Mouse (Mus musculus) stomach, adult 2 months (tissue): ENCODE data around the gene Gm16181. TPM values are rescaled to one million over a fixed set of nuclear protein-coding genes. Genes with fewer than 3 reads are reported as not detected.

Source experiments
- polyA plus RNA-seq: library from polyadenylated mRNA; depleted of rRNA; stranded (reverse); fragments of >200 nt; gene quantifications from 2 replicates; pipeline ENCODE4 v1.2.3, GENCODE M21; 2012; rRNA removed

Gm16181 gene
- 0.42 TPM in 1 of 2 replicates, not detected in the other for polyA plus RNA-seq

DNA sequence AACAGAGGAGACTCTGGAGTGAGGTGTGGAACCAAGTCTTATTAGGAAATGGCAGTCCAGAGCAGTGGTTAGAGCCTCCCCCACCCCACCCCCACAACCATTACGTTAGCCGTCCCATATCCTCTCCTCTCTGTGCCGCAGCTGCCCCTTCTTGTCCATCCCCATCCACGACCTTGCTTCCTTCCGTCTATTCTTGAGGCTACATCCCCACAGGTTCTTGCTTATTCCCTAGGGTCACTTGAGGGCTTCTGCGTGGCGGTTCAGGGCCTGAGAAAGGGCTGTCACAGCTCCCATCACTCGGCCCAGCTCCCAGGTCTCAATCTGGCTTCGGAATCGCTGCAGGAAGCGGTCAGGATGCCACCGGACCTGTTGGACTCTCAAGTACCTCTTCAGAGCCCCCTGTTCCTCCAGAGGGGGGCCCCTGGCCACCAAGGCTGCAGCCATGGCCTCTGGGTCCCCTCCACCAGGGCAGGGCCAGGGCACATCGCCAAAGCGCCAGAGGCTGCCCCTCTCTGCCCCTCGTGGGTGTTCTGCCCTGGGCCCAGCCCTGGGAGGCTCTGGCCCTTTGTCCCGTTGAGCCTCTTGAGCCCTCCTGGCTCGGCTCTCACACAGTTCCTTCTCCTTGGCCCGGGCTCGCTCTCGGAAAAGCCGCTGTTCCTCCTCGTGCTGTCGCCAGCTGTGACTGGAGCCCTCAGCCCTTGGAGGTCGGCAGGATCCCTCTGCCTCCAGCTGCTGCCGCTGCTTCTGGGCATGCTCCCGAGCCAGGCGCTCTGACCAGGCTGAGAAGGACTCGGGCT, at the start of gene Gm16181:
Gene Gm16181, plus strand, starts transcription at position 679 of the 797 bp plus-strand sequence.

DNA sequence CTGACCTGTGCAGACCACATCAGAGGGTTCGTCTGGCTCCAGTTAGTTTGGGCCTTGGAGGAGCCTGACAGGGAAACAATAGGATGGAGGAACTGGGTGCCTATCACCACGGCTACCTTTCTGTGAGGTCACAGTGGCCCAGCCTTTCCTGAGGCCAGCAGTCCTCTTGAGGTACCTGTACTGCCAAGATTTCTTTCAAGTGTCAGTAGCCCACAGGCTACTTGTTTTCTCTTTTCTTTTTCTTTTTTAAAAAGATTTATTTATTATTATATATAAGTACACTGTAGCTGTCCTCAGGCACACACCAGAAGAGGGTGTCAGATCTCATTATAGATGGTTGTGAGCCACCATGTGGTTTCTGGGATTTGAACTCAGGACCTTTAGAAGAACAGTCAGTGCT, 44.7 kb upstream of the Gm16181 start, which contains the start of gene Aif1:
Gene Aif1, minus strand, starts transcription at position 101 of the 400 bp plus-strand sequence.

DNA sequence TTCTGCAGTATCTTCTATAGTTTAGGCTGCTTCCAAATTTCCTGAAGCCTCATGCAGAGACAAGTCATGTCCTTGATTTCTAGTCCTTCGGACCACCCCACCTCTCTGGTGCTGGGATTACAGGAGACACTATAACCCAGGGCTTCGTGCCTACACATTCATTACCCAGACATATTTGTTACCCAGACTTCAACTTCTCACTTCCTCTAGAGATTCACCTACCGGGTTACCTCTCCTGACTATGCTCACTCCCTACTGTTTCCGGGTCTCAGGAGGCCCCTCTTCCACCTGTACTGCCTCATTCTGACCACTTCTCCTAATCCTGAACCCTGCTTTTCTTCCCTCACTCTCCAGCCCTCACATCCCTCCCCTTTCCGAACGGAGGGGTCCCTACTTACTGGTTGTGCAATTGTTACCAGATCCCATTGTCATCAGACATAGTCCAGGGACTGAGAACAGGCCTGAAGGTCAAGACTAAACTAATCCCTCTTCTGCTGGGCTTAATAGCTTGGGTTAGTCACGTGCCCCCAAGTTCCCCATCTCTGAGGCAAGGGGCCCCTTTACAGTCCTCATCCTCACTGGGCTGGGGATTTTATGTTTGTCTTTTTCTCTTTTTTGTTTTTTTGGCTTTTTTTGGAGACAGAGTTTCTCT, 32.5 kb upstream of the Gm16181 start, which contains the start of gene Lst1:
Gene Lst1, minus strand, starts transcription at position 481 of the 652 bp plus-strand sequence.

DNA sequence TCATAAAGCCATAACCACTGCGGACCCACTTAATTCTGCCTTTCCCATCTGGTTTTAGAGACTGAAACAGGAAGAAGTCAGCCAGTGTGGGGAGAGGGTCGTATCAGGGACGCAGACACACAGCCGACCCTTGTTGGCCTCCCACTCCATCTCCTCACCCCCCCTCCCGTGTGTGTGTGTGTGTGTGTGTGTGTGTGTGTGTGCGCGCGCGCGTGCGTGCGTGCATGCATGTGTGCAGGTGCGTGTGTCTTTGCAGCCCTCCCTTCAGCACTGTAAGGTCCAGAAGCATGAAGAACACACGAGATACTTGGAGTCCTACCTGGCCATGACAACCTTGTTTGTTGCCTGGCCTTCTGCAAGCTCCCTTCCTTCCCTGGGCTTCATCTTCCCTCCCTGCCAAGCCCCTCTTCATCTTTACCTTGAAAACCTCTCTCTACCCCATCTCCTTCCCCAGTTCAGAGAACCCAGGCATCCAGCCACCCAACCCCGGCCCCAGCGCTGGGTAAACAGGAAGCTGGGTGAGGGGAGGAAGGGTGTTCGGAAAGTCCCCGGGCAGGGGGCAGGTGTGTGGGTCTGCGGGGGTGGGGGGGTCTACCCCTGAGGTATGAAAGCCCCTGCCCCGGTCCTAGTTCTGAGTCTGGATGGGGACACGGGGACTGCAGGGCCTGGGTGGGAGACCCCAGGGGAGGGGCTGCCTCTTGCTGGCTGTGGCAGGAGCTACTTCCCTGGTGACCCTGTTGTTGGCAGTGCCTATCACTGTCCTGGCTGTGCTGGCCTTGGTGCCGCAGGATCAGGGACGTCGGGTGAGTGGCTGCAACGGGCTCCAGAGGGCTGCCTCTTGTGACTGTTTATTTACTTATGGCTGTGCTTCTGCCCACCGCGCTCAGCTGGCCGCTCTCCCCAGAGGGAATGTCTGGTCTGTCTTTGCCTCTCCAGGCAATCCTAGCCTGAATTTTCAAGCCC, 26.5 kb upstream of the Gm16181 start, which contains the start of gene Ltb:
Gene Ltb, plus strand, starts transcription at position 559 of the 963 bp plus-strand sequence.

DNA sequence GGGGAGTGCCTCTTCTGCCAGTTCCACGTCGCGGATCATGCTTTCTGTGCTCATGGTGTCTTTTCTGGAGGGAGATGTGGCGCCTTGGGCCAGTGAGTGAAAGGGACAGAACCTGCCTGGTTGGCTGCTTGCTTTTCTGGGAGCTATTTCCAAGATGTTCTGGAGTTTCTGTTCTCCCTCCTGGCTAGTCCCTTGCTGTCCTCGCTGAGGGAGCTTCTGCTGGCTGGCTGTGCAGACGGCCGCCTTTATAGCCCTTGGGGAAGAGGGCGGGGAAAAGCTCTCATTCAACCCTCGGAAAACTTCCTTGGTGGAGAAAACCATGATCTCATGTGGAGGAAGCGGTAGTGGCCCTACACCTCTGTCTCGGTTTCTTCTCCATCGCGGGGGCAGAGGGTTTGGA, 18.8 kb upstream of the Gm16181 start, which contains the start of gene Tnf:
Gene Tnf, minus strand, starts transcription at position 221 of the 400 bp plus-strand sequence.

DNA sequence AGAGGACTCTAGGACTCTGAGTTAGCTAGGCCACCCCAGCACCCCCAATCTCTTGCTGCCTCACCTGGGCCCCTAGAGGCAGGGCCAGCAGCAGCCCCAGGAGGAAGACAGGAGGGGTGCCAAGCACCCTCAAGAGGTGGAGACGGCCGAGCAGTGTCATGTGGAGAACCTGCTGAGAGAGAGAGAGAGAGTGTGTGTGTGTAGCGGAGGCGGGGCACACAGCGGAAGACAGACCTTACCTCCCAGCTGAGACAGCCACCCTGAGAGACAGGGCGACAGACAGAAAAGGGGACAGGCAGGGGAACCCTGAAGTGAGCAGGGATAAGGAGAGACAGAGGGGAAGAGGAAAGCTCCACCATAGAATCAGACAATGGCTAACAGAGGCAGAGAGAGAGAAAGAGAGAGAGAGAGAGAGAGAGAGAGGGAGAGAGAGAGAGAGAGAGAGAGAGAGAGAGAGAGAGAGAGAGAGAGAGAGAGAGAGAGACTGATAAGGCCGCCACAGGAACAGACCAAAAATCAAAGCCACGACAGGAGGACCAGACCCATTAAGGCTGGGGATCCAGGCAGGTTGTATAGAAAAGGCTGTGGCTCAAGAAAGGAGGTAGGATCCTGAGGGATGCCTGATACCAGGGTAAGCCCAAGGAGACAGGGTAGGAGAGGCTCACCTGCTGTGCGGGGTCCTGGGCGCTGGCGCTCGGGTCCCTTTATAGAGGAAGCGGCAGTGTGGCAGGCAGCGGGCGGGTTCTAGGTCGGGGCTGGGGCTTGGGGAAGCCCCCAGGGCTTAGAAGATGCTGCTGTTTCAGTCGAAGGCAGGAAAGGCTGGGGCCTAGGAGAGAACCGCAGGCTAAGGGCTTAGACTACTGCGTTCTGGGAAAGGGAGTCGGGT, 15.9 kb upstream of the Gm16181 start, which contains the start of gene Lta:
Gene Lta, minus strand, starts transcription at position 858 of the 886 bp plus-strand sequence.

DNA sequence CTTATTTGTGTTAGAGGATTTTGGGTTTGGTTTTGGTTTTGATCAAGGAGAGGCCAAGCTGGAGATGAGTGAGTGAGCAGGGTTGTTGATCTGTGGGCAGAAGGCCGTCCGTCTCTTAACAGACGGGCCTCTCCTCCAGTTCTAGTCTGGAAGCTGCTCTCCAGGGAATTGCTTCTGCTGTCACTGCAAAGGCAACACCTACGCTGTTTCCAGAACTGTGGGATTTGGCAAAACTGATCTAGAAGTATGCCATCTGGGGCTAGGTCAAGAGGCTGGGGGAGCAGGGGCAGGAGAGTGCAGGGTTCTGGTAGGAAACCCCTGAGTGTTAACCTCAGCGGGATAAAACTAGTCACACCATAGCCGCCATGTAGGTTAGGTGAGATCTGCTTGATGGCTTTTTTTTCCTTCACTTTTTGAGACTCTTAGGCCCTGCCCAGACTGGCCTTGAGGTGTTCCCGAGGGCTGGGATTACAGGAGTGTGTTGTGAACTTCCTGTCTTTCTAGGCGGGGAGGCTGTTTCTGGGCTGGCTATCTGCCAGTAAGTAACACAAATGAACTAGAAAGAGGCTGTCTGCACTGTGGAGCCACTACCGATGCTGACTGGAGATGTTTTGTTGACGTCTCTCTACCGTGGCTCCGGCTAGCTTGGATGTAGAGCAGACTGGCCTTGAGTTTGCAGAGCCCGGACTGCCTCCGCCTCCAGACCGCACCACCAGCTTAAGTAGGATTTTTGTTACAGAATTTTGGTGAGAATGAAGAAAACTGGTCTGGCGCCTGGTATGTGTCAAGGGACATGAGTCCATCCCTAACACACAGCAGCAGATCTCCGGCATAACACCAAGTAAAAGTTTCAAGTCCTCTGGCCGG, 12.7 kb downstream of the Gm16181 start, which contains the start of gene Atp6v1g2:
Gene Atp6v1g2, plus strand, starts transcription at position 547 of the 867 bp plus-strand sequence.

DNA sequence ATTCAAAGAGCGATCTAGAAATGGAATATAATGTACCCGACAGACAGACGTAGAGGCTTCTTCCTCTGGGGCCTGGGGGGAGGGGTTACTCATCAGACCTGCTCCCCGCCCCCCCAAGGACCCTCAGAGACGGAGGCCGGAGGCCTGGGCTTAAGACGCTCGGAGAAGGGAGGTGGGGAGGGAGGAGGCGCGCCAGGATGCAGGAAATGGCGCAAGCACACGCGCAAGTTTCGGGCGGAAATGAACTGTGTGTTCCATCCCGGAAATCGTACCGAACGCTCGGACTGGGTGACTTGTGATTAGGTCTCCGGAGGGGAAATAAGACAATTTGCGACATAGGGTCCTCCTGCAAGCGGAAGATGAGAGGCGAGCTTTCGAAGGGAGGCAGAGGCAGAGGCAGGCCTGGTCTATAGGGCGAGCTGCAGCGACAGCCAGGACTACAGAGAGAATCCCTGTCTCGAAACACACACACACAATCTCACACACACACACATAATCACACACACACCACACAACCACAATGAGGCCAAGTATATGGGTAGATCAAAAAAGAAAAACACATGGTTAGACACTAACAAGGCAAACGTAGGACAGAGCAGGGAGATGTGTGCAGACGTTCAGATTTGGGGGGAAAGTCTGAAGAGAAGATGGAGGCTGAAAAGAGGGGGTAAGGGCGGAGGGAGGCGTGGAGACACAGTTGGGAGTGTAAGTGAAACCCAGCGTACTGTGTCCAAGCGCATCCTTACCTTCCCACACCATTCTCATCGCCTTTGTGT, 15.2 kb downstream of the Gm16181 start, which contains the start of gene Nfkbil1:
Gene Nfkbil1, minus strand, starts transcription at position 179 of the 776 bp plus-strand sequence.

DNA sequence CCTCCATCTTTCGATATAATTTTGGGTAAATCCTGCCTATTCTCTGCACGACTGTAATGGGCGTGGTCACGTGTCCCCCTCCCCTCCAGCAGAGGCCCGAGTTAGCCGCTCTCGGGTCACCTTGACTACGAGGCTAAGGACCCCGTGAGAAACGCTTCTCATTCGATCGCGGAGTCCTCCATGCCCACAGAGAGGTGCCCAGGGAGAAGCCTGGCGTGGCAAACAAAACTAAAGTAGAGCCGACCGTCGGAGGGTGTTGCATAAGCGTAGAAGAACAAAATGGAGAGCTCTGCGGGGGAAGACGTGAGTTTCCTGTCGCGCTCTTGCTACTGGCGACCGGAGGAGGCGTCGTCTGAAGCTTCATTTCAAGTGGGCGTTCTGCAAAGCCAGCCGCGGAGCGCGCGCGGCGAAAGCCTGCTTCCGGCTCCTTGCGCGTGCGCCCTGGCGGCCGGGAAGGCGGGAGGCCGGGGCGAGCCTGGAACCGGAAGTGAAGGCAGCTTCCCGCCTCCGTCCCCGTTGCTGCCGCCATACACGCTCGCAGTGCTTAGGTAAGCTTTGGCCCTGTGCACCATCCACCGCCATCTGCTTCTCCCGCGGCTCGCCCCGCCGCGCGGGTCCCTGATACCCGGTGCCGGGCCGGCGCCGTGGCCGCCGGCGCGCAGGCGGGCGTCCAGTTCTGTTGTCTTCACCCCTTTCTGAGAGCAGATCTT, 20.8 kb downstream of the Gm16181 start, which contains the start of gene Ddx39b:
Gene Ddx39b, plus strand, starts transcription at position 442 of the 710 bp plus-strand sequence.

DNA sequence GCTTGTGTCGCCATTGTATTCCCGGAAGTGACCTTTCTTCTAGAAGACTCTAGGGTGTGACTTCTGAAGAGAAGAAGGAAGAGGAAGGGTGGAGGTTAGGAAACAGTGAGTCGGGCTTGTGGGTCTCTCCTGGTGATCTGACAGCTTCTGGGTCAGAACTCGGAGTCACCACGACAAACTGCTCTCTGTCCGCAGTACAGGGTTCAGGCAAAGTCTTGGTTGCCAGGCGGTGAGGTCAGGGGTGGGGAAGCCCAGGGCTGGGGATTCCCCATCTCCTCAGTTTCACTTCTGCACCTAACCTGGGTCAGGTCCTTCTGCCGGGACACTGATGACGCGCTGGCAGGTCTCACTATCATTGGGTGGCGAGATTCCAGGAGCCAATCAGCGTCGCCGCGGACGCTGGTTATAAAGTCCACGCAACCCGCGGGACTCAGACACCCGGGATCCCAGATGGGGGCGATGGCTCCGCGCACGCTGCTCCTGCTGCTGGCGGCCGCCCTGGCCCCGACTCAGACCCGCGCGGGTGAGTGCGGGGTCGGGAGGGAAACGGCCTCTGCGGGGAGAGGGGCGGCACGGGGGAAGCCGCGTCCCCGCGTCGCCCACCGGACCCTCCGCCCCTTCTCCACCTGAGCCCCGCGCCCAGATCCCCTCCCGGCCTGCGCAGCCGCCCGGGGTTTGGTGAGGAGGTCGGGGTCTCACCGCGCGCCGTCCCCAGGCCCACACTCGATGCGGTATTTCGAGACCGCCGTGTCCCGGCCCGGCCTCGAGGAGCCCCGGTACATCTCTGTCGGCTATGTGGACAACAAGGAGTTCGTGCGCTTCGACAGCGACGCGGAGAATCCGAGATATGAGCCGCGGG, 42.3 kb downstream of the Gm16181 start, which contains the start of gene H2-D1:
Gene H2-D1, plus strand, starts transcription at position 67 of the 859 bp plus-strand sequence.

Other genes with a start within 250 kb of the Gm16181 start
- gene Hspa1a, start 248.7 kb upstream of the Gm16181 start, polyA plus RNA-seq = 16.4 and 25.7 TPM in 2 replicates
- gene Hspa1l, start 248.1 kb upstream of the Gm16181 start, polyA plus RNA-seq = 0.34 and 0.59 TPM in 2 replicates
- gene Lsm2, start 239.0 kb upstream of the Gm16181 start, polyA plus RNA-seq = 43.9 and 62.3 TPM in 2 replicates
- 95.5 and 126 TPM in 2 replicates for gene Vars, start 219.8 kb upstream of the Gm16181 start, polyA plus RNA-seq
- gene Vwa7, start 204.3 kb upstream of the Gm16181 start, polyA plus RNA-seq = 1.9 and 2.2 TPM in 2 replicates
- 0.58 and 1.9 TPM in 2 replicates for gene Sapcd1, start 192.8 kb upstream of the Gm16181 start, polyA plus RNA-seq
- 2.6 and 5.6 TPM in 2 replicates for gene Msh5, start 174.1 kb upstream of the Gm16181 start, polyA plus RNA-seq
- gene Clic1, start 170.9 kb upstream of the Gm16181 start, polyA plus RNA-seq = 131 and 147 TPM in 2 replicates
- 16.3 and 20.7 TPM in 2 replicates for gene Ddah2, start 161.8 kb upstream of the Gm16181 start, polyA plus RNA-seq
- gene Ly6g6c, start 155.4 kb upstream of the Gm16181 start, polyA plus RNA-seq = 243 and 312 TPM in 2 replicates
- gene Mpig6b, start 154.7 kb upstream of the Gm16181 start, polyA plus RNA-seq = 0.42 and 0.65 TPM in 2 replicates
- gene Ly6g6e, start 143.9 kb upstream of the Gm16181 start, polyA plus RNA-seq = 99.6 and 112 TPM in 2 replicates
- gene Ly6g6d, start 142.8 kb upstream of the Gm16181 start, polyA plus RNA-seq = 5.1 and 6.4 TPM in 2 replicates
- gene Ly6g6f, start 135.2 kb upstream of the Gm16181 start, polyA plus RNA-seq = 1.2 and 2.0 TPM in 2 replicates
- gene Abhd16a, start 131.6 kb upstream of the Gm16181 start, polyA plus RNA-seq = 88.7 and 152 TPM in 2 replicates
- 1.4 TPM in 1 of 2 replicates, not detected in the other for gene Ly6g5c, start 112.6 kb upstream of the Gm16181 start, polyA plus RNA-seq
- 1.2 and 2.2 TPM in 2 replicates for gene Ly6g5b, start 105.4 kb upstream of the Gm16181 start, polyA plus RNA-seq
- gene Gpank1, start 99.4 kb upstream of the Gm16181 start, polyA plus RNA-seq = 9.3 and 11.8 TPM in 2 replicates
- gene Csnk2b, start 98.8 kb upstream of the Gm16181 start, polyA plus RNA-seq = 258 and 301 TPM in 2 replicates
- 13.7 and 19.0 TPM in 2 replicates for gene D17H6S53E, start 94.5 kb upstream of the Gm16181 start, polyA plus RNA-seq
- 0.08 and 0.20 TPM in 2 replicates for gene Apom, start 88.8 kb upstream of the Gm16181 start, polyA plus RNA-seq
- gene Bag6, start 85.7 kb upstream of the Gm16181 start, polyA plus RNA-seq = 92.9 and 94.1 TPM in 2 replicates
- gene Prrc2a, start 55.9 kb upstream of the Gm16181 start, polyA plus RNA-seq = 262 and 284 TPM in 2 replicates
- 0.11 and 0.48 TPM in 2 replicates for gene Aif1, start 44.8 kb upstream of the Gm16181 start, polyA plus RNA-seq
- 3.7 and 6.5 TPM in 2 replicates for gene Lst1, start 32.4 kb upstream of the Gm16181 start, polyA plus RNA-seq
- gene Ltb, start 26.4 kb upstream of the Gm16181 start, polyA plus RNA-seq = 1.5 and 5.7 TPM in 2 replicates
- gene Tnf, start 18.8 kb upstream of the Gm16181 start, polyA plus RNA-seq = 0.24 and 0.42 TPM in 2 replicates
- gene Lta, start 15.5 kb upstream of the Gm16181 start, polyA plus RNA-seq = 0.10 and 0.36 TPM in 2 replicates
- 1.3 and 1.7 TPM in 2 replicates for gene Atp6v1g2, start 12.8 kb downstream of the Gm16181 start, polyA plus RNA-seq
- gene Nfkbil1, start 15.0 kb downstream of the Gm16181 start, polyA plus RNA-seq = 15.7 and 37.5 TPM in 2 replicates
- 74.9 and 91.6 TPM in 2 replicates for gene Ddx39b, start 20.9 kb downstream of the Gm16181 start, polyA plus RNA-seq
- 243 and 319 TPM in 2 replicates for gene H2-D1, start 41.9 kb downstream of the Gm16181 start, polyA plus RNA-seq
- gene H2-Q1, start 99.6 kb downstream of the Gm16181 start, polyA plus RNA-seq = 0.04 TPM in 1 of 2 replicates, not detected in the other
- 0.18 and 0.54 TPM in 2 replicates for gene H2-Q2, start 121.4 kb downstream of the Gm16181 start, polyA plus RNA-seq
- 29.8 and 31.3 TPM in 2 replicates for gene H2-Q4, start 158.8 kb downstream of the Gm16181 start, polyA plus RNA-seq
- 5.2 and 5.8 TPM in 2 replicates for gene H2-Q6, start 204.0 kb downstream of the Gm16181 start, polyA plus RNA-seq
- 12.4 and 12.6 TPM in 2 replicates for gene H2-Q7, start 218.3 kb downstream of the Gm16181 start, polyA plus RNA-seq
- 1.8 and 5.2 TPM in 2 replicates for gene H2-Q10, start 249.3 kb downstream of the Gm16181 start, polyA plus RNA-seq